Mouse (Mus musculus) bone marrow, adult 2 months (tissue): ENCODE data around the gene Pdlim5. TPM values are rescaled to one million over a fixed set of nuclear protein-coding genes. Genes with fewer than 3 reads are reported as not detected.

Experiments
- H3K27ac ChIP-seq: fragments of 200-500 bp; 2 replicates; pipeline ENCODE4 v1.5.1; 2012; ENCODE audit warnings: low read depth, mild to moderate bottlenecking, control low read depth, inconsistent platforms, low read length; ENCODE audit not compliant: control insufficient read depth, poor library complexity, insufficient read depth
- H3K4me1 ChIP-seq: fragments of 200-500 bp; 2 replicates; pipeline ENCODE4 v1.6.1; 2011; ENCODE audit warnings: low read length; ENCODE audit not compliant: control insufficient read depth, insufficient read depth
- H3K4me3 ChIP-seq: fragments of 200-500 bp; replicated peaks from 2 replicates; pipeline ENCODE3; 2011; ENCODE audit warnings: mild to moderate bottlenecking, low read depth, low read length, control low read depth; ENCODE audit not compliant: control insufficient read depth
- CTCF ChIP-seq: fragments of 200-500 bp; IDR thresholded peaks from 2 replicates; pipeline ENCODE4 v1.5.1; 2011; ENCODE audit warnings: low read length, control low read depth; ENCODE audit not compliant: control insufficient read depth, insufficient read depth
- POLR2A ChIP-seq: fragments of 200-500 bp; IDR thresholded peaks from 2 replicates; pipeline ENCODE4 v1.6.1; 2011; ENCODE audit warnings: low read depth, mild to moderate bottlenecking, control low read depth, low read length, borderline replicate concordance; ENCODE audit not compliant: control insufficient read depth
- WGBS: fragments of 180-500 bp; shearing (Covaris S2); methylation state at CpG from one replicate; pipeline ENCODE4 v1.1.7; 2018; 5-methylcytosine and 5-hydroxymethylcytosine counted together
- polyA plus RNA-seq: library from polyadenylated mRNA; stranded (reverse); fragments of >200 nt; gene quantifications from 2 replicates; pipeline ENCODE4 v1.2.4, GENCODE M21; 2011; ENCODE audit warnings: low replicate concordance; ENCODE audit not compliant: missing spikeins, insufficient read depth, insufficient read length

Gene Pdlim5
- polyA plus RNA-seq, 1 experiment = 11.7 TPM

GRCm38 (mm10) chr3:142388189-142388588, 7.3 kb downstream of the Pdlim5 start:
- H3K27ac ChIP-seq = no peak overlapping the region
- no peaks in the 10 kb centered on the region for H3K4me1 ChIP-seq
- WGBS = 91% methylated on average over 4 of the region's 4 CpGs
- no peak for TF ChIP-seq POLR2A
- TF ChIP-seq CTCF = no peak
- H3K4me3 ChIP-seq = no peak overlapping the region

- no peak overlapping the region for H3K4me3 ChIP-seq
- WGBS = 92% methylated on average over 4 of the region's 4 CpGs
- H3K27ac ChIP-seq = no peak overlapping the region
- no peaks in the 10 kb centered on the region for H3K4me1 ChIP-seq
- no peak for TF ChIP-seq POLR2A
- no peak for TF ChIP-seq CTCF
Measured at GRCm38 (mm10) chr3:142386505-142386904, 9.0 kb downstream of the Pdlim5 start.

- WGBS = 63% methylated on average over 2 of the region's 2 CpGs
- TF ChIP-seq POLR2A (no peak), CTCF (no peak)
- no peak overlapping the region for H3K4me3 ChIP-seq
- no peaks in the 10 kb centered on the region for H3K4me1 ChIP-seq
- H3K27ac ChIP-seq = no peak overlapping the region
Measured at GRCm38 (mm10) chr3:142385690-142386089, 9.8 kb downstream of the Pdlim5 start.

- Histone ChIP-seq H3K4me1 (no peaks in the 10 kb centered on the region; the same call in 1 of the 2 replicates), H3K4me3 (no peak overlapping the region), H3K27ac (no peak overlapping the region)
- no peak for TF ChIP-seq CTCF
- no peak for TF ChIP-seq POLR2A
- WGBS = 86% methylated on average over 1 of the region's 1 CpGs
Measured at GRCm38 (mm10) chr3:142376638-142377037, 18.9 kb downstream of the Pdlim5 start.

- whole genome bisulfite sequencing = 94% methylated on average over 1 of the region's 1 CpGs
- TF ChIP-seq POLR2A (no peak), CTCF (no peak)
- no peak overlapping the region for H3K27ac ChIP-seq
- H3K4me1 ChIP-seq = no peaks in the 10 kb centered on the region; the same call in 1 of the 2 replicates
- no peak overlapping the region for H3K4me3 ChIP-seq
Measured at GRCm38 (mm10) chr3:142375106-142375505, 20.4 kb downstream of the Pdlim5 start.

- H3K4me1 ChIP-seq = no peaks in the 10 kb centered on the region; the same call in 1 of the 2 replicates
- no peak overlapping the region for H3K4me3 ChIP-seq
- H3K27ac ChIP-seq = no peak overlapping the region
- WGBS = 87% methylated on average over 6 of the region's 6 CpGs
- TF ChIP-seq CTCF (no peak), POLR2A (no peak)
Measured at GRCm38 (mm10) chr3:142372465-142373147, 22.9 kb downstream of the Pdlim5 start.

GRCm38 (mm10) chr3:142368411-142368810, 27.1 kb downstream of the Pdlim5 start:
- Histone ChIP-seq H3K27ac (no peak overlapping the region), H3K4me3 (no peak overlapping the region), H3K4me1 (no peaks in the 10 kb centered on the region)
- WGBS = 87% methylated on average over 9 of the region's 9 CpGs
- no peak for TF ChIP-seq POLR2A
- TF ChIP-seq CTCF = no peak

GRCm38 (mm10) chr3:142362092-142362491, 33.4 kb downstream of the Pdlim5 start:
- H3K4me3 ChIP-seq = no peak overlapping the region
- TF ChIP-seq POLR2A = no peak
- no peak for TF ChIP-seq CTCF
- WGBS = 80% methylated on average over 6 of the region's 6 CpGs
- H3K4me1 ChIP-seq = no peaks in the 10 kb centered on the region
- H3K27ac ChIP-seq = no peak overlapping the region

- H3K27ac ChIP-seq = no peak overlapping the region
- H3K4me3 ChIP-seq = no peak overlapping the region
- no peak for TF ChIP-seq POLR2A
- TF ChIP-seq CTCF = no peak
- no peaks in the 10 kb centered on the region for H3K4me1 ChIP-seq
Measured at GRCm38 (mm10) chr3:142358951-142359350, 36.5 kb downstream of the Pdlim5 start.
